Mouse (Mus musculus) heart, adult 10 weeks (tissue): ENCODE data around the gene Sp100. TPM values are rescaled to one million over a fixed set of nuclear protein-coding genes. Genes with fewer than 3 reads are reported as not detected.

ENCODE experiments used
- polyA plus RNA-seq: library from polyadenylated mRNA; stranded (reverse); fragments of 350-450 nt; fragmentation: Illumina TruSeq; extraction: RNeasy Lipid Tissue Mini Kit (QIAGEN cat#74804); gene quantifications from one replicate; pipeline ENCODE4 v1.2.3, GENCODE M21; 2014; ENCODE audit warnings: low read depth, low replicate concordance

Gene Sp100
- polyA plus RNA-seq: 36.7 TPM

DNA sequence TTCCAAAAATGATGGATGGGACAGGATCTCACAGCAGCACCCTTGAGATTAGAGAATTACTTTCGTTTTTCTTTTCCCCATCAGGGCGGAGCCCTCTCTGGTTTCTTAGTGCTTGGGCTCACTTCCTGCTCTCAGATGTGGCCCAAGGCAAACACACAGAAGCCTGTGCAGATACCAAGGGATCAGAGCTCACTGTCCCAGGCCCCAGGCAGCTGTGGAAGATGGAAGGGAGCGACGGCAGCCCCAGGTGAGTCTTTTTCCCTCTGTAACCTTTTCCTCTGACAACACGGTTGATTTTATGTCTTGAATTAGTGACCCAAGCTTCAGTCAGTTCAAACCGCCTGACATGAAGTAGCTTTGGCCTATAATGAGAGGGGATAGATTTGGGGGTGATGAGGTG is at the start of gene Sp100:
TSS of gene Sp100 (plus strand) at position 108 of the 400 bp plus-strand sequence.

DNA sequence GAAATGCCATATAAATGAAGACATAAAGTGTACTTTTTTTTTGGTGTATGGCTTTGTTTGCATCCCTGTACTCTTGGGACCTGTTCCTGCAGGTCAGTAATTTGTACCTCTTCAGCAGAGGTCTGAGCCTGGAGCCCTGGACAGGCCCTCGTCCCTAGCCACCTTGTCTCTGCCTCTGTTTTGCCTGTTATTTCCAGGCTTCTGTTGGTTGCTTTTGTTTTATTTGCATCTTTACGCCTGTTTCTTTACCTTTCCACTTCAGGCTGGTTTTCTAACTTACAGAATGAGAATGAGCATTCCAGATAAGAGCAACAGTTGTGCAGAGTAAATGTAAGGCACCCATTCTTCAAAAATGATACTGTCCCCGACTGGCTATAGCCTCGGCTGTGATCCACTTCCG is 49.7 kb upstream of the Sp100 start, which contains the start of gene Sp140:
TSS of gene Sp140 (plus strand) at position 301 of the 400 bp plus-strand sequence.

Other genes starting within 250 kb of the Sp100 start
- gene G530012D18Rik, start 74.3 kb upstream of the Sp100 start, polyA plus RNA-seq: not detected
- 10.0 TPM for gene Sp110, start 51.2 kb upstream of the Sp100 start, polyA plus RNA-seq
- gene Sp140, start 49.6 kb upstream of the Sp100 start, polyA plus RNA-seq: 4.3 TPM
- gene A630001G21Rik, start 128.7 kb downstream of the Sp100 start, polyA plus RNA-seq: 1.7 TPM
- gene Cab39, start 143.5 kb downstream of the Sp100 start, polyA plus RNA-seq: 87.7 TPM
- 66.3 TPM for gene Itm2c, start 244.3 kb downstream of the Sp100 start, polyA plus RNA-seq